Mouse (Mus musculus): ENCODE measurements around the gene Arid2.

DNA sequence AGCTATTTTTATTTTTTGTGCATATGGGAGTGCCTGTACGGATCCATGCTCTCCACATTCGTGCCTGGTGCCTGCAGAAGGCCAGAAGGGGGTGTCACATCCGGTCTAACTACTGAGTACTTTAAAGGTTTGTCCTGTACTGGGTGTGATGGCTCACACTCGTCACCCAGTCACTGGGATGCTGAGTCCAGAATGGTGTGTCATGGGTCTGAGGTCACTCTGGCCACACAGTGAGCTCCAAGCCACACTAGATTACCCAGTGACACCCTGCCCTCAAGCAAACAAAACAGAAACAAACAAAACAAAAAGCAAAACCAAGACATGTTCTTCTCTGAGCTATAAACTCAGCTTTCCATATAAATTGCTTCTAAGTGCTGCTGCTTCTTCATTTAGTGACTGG, 17.9 kb upstream of the Arid2 start:
- no peak for TF ChIP-seq CTCF (IDR thresholded peaks at IDR 0.05 in 2 of 3, conservative IDR thresholded peaks at IDR 0.05 in 1 of 3; ENCODE audit: control insufficient read depth in 1 of 3, insufficient read depth in 1 of 3, low read depth in 2 of 3, low read length in 3 of 3, poor library complexity in 1 of 3, severe bottlenecking in 1 of 3)
- TF ChIP-seq POLR2A (IDR thresholded peaks at IDR 0.05; ENCODE audit: control insufficient read depth in 1 of 2, insufficient read depth in 1 of 2, low read depth in 1 of 2, low read length in 2 of 2, poor library complexity in 1 of 2) = no peak
- TF ChIP-seq E2F4 (IDR thresholded peaks at IDR 0.05; ENCODE audit: borderline replicate concordance, low read depth, low read length) = no peak
- no peak for TF ChIP-seq ZC3H11A (IDR thresholded peaks at IDR 0.05; ENCODE audit: low read depth, low read length)
- no peak for TF ChIP-seq EP300 (IDR thresholded peaks at IDR 0.05; ENCODE audit: low read depth in 1 of 2, low read length in 2 of 2)

Measured in MEL (cell line).